Mouse (Mus musculus): ENCODE results near the gene Olfr1012.
A peak's percentile ranks its signal among the peaks of the same experiment; 100 is the strongest.
"Not testable (repeated sequence)": the region's sequence is repeated elsewhere in the genome, so short reads cannot be mapped to it uniquely, and the experiment has no call there.

The Olfr1012 gene

DNA sequence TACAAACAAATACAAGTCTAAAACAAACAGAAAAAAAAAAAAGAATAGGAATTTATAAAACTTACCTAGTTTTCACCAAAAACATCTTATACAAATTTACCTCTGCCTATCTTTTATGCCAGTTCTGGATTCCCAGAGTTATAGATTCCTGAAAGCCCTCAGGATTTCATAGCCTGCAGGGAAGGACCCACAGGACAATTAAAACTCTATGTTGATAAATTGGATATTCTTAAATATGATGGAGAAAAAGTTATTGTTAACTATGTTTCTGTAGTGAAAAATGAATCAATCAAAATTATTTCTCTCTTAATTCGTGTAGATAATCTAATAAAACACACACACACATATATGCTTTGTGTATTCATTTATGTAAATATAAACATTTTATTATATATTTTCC, at the start of gene Olfr1012:
Gene Olfr1012, minus strand, starts transcription at position 101 of the 400 bp plus-strand sequence.
- DNase-seq = no peak

DNA sequence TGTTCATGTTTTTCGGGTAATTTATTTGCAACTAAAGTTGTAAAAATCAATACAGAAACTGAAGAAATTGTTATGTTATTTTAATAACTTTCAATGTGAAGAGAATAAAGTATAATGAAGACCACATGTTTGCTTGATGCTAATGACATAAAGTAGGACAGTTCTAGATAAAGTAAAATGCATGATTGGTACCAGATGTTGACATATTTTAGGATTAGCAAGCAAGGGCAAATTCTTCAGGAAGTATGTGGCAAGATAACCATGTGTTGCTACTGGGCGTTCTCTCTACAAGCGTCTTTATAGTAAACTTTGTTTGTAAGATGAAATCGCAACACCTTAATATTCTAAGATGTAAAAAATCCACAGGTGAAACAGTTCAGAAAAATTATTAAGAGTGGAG, 41.9 kb upstream of the Olfr1012 start:
- DNase-seq = no peak

DNA sequence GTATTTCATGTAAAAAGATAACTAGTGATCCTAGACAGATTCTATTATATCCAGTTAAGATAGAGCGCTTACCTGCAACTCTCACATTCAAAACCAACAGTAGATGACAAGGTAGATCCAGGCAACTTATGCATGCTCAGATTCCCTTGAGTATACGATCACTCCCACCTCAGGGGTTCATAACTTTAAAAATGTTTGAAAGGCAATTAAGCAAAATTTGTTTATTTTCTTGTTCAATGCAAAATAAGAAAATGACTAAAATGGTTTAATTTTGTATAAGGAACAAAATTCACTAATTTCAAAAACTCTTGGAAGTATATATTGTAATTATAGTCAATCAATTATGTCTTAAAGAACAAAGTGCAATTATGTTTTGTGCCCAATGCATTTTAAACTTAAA, 39.9 kb upstream of the Olfr1012 start, which contains the start of gene Olfr1016:
Gene Olfr1016, minus strand, starts transcription at position 101 of the 400 bp plus-strand sequence.
- DNase-seq = no peak

GRCm38 (mm10) chr2:85792331-85792730, 29.8 kb upstream of the Olfr1012 start:
- DNase-seq = no peak

GRCm38 (mm10) chr2:85781717-85782116, 19.2 kb upstream of the Olfr1012 start, which contains the start of gene Olfr1015:
Olfr1015 (plus strand) TSS chr2:85782017.
- DNase-seq = no peak

- DNase-seq = no peak
Observed at GRCm38 (mm10) chr2:85772413-85772812, 9.8 kb upstream of the Olfr1012 start, which contains the start of gene Olfr1014. Olfr1014 (plus strand) TSS chr2:85772713.

DNA sequence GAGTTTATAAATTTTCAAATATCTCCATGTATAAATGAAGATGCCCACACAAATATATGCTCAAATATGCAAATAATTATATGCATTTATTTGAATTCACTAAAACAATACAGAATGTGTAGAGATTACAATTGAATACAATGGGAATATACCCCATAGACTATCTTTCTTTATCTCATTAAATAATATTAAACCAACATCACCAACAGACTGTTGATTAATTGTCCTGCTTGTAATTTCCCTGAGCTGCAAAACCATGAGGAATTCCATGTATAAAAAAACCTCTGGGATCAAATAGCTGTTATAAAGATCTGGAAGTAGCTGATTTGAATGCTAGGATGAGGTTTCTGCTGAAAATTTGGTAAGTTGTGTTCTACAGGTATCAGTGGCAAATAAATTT, 4.2 kb upstream of the Olfr1012 start, which contains the start of gene Olfr1013:
Gene Olfr1013, plus strand, starts transcription at position 301 of the 400 bp plus-strand sequence.
- DNase-seq = no peak

GRCm38 (mm10) chr2:85753822-85754221, 8.7 kb downstream of the Olfr1012 start:
- DNase-seq = no peak

DNA sequence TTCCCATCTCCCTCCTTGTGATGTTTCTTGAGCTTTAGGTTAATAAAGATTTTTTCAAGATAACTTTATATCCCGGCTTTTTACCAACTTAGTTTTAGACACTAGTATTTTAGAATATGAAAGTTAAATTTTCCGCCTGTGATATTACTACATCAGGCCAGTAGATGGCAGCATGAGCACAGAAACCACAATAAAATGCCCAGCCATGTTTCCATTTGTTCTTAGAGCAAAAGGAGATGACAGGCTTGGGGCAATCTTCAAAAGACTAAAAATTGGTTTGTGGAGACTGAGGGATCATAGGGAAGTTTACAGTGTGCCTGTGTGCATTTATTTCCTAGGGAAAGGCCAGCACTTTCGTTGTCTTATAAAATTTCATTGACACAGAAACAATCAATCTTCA, 36.8 kb downstream of the Olfr1012 start:
- DNase-seq = peak; percentile 3

- no peak for DNase-seq
Observed at GRCm38 (mm10) chr2:85715119-85715518, 47.4 kb downstream of the Olfr1012 start, which contains the start of gene Olfr1009. Olfr1009 (plus strand) TSS chr2:85715419.

DNA sequence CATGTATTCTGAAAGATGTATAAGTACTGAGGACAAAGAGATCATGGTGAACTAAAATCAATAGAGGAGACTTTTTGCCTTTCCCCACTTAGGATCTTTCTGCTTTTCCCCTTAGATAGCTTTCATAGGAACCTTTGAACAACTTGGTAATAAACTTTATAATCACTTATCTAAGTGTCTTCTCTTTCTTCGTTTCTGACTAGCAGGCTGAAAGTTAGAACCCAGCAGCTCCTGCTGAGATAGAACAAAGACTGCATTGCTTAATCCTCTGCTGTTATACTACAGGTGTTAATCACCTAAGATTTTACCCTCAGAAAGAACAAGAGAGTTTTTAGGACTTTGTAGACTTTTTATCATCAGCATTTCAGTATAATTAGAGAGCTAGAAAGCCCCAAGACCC, 51.4 kb downstream of the Olfr1012 start:
- DNase-seq = no peak

GRCm38 (mm10) chr2:85710680-85711079, 51.9 kb downstream of the Olfr1012 start:
- not testable (repeated sequence) for DNase-seq
